Mouse (Mus musculus): ENCODE measurements around the gene Npepps. TPM values are rescaled to one million over a fixed set of nuclear protein-coding genes. Genes with fewer than 3 reads are reported as not detected.
"Not testable (repeated sequence)": the region's sequence is repeated elsewhere in the genome, so short reads cannot be mapped to it uniquely, and the experiment has no call there.

The Npepps gene
- polyA plus RNA-seq, 1 experiment from 2014 or later = 80.9 TPM

DNA sequence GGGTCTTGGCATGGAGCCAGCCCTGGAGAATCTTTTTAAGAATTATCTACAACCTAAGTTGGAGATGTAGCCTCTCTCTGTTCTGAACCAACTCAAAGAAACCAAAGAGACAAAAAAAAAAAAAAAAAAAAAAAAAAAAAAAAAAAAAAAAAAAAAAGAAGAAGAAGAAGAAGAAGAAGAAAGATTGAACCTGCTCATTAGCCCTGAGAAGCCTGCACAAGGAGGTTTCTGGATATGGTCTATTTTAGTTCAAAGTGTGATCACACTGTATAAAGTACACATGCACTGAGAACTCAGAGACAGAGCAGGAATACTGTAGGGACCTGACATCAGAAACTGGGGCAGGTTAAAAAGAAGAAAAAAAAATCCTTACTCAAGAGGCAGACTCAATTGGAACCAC is 7.2 kb upstream of the Npepps start:
- H3K27me3 ChIP-seq (replicated peaks) = no peaks in the 10 kb centered on the region
- H3K27ac ChIP-seq = no peak overlapping the region
- H3K4me1 ChIP-seq = no peaks in the 10 kb centered on the region
- no peak overlapping the region for H3K9ac ChIP-seq
- no peak overlapping the region for H3K4me3 ChIP-seq (replicated peaks)
- ATAC-seq (ENCODE audit: insufficient read depth, low FRiP score, low read depth) = no peak
- no peak overlapping the region for H3K4me2 ChIP-seq
- H3K36me3 ChIP-seq = no peaks in the 10 kb centered on the region
- no peaks in the 10 kb centered on the region for H3K9me3 ChIP-seq

- Histone ChIP-seq H3K27ac (no peak overlapping the region), H3K4me2 (no peak overlapping the region), H3K4me3 (replicated peaks) (no peak overlapping the region), H3K36me3 (no peaks in the 10 kb centered on the region), H3K4me1 (no peaks in the 10 kb centered on the region), H3K27me3 (replicated peaks) (no peaks in the 10 kb centered on the region), H3K9me3 (no peaks in the 10 kb centered on the region), H3K9ac (no peak overlapping the region)
- 39% methylated on average over 6 of the region's 6 CpGs for WGBS
- no peak for ATAC-seq (ENCODE audit: insufficient read depth, low FRiP score, low read depth)
Observed at GRCm38 (mm10) chr11:97286973-97287372, 6.5 kb upstream of the Npepps start.

GRCm38 (mm10) chr11:97285852-97286775 is 5.7 kb upstream of the Npepps start:
- H3K4me1 ChIP-seq = no peaks in the 10 kb centered on the region
- no peak overlapping the region for H3K4me2 ChIP-seq
- H3K9ac ChIP-seq = no peak overlapping the region
- no peak for ATAC-seq (ENCODE audit: insufficient read depth, low FRiP score, low read depth)
- 67% methylated on average over 9 of the region's 9 CpGs for WGBS
- no peaks in the 10 kb centered on the region for H3K27me3 ChIP-seq (replicated peaks)
- no peak overlapping the region for H3K27ac ChIP-seq
- no peaks in the 10 kb centered on the region for H3K9me3 ChIP-seq
- no peak overlapping the region for H3K4me3 ChIP-seq (replicated peaks)
- no peaks in the 10 kb centered on the region for H3K36me3 ChIP-seq

GRCm38 (mm10) chr11:97284854-97285253 is 4.4 kb upstream of the Npepps start:
- Histone ChIP-seq H3K27me3 (replicated peaks) (no peaks in the 10 kb centered on the region), H3K9ac (no peak overlapping the region), H3K27ac (no peak overlapping the region), H3K4me2 (no peak overlapping the region), H3K9me3 (no peaks in the 10 kb centered on the region), H3K36me3 (no peaks in the 10 kb centered on the region), H3K4me1 (no peaks in the 10 kb centered on the region), H3K4me3 (replicated peaks) (no peak overlapping the region)
- no peak for ATAC-seq (ENCODE audit: insufficient read depth, low FRiP score, low read depth)
- WGBS = 63% methylated on average over 4 of the region's 4 CpGs

DNA sequence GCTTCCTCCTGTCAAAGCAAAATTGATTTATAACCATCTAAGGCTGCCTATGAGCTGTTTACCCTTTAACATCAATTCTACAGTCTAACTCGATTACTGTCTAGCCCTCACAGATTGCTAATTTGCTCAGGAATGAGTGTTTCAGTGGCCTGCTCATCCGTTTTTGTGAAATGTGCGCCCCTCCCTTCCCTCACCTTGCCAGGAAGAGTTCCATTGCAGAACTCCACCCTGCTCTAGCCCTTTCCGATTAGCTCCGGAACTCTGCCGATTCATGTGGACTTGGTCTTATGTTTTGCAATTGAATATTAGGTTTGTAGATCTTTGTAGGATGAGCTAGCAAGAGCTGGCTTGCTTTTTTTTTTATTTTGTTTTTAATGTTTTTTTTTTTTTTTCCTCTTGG is 1.7 kb upstream of the Npepps start:
- Histone ChIP-seq H3K9me3 (no peaks in the 10 kb centered on the region), H3K4me2 (no peak overlapping the region), H3K9ac (no peak overlapping the region), H3K27ac (no peak overlapping the region), H3K4me1 (peaks cover 15% of the 10 kb centered on the region; the same call in 1 of the 2 replicates), H3K36me3 (no peaks in the 10 kb centered on the region), H3K4me3 (replicated peaks) (no peak overlapping the region), H3K27me3 (replicated peaks) (no peaks in the 10 kb centered on the region)
- no peak for ATAC-seq (ENCODE audit: insufficient read depth, low FRiP score, low read depth)
- WGBS = 65% methylated on average over 6 of the region's 6 CpGs

- Histone ChIP-seq H3K9ac (peak overlapping the region; percentile 100), H3K9me3 (no peaks in the 10 kb centered on the region), H3K4me2 (peak overlapping the region; percentile 69), H3K4me3 (replicated peaks) (peak overlapping the region; percentile 100), H3K36me3 (no peaks in the 10 kb centered on the region), H3K4me1 (peaks cover 17% of the 10 kb centered on the region; the same call in 1 of the 2 replicates), H3K27ac (peak overlapping the region; percentile 98), H3K27me3 (replicated peaks) (no peaks in the 10 kb centered on the region)
- WGBS = under 1% methylated on average over 55 of the region's 64 CpGs
- peak; percentile 69 for ATAC-seq (ENCODE audit: insufficient read depth, low FRiP score, low read depth)
Observed at GRCm38 (mm10) chr11:97279405-97280215, 828 bp downstream of the Npepps start.

- H3K27me3 ChIP-seq (replicated peaks) = no peaks in the 10 kb centered on the region
- H3K9me3 ChIP-seq = no peaks in the 10 kb centered on the region
- peaks cover 17% of the 10 kb centered on the region; the same call in 1 of the 2 replicates for H3K4me1 ChIP-seq
- WGBS = 14% methylated on average over 11 of the region's 11 CpGs
- peak overlapping the region; percentile 69 for H3K4me2 ChIP-seq
- peak overlapping the region; percentile 100 for H3K4me3 ChIP-seq (replicated peaks)
- peak overlapping the region; percentile 100; the same call in 1 of the 2 replicates for H3K9ac ChIP-seq
- H3K36me3 ChIP-seq = no peaks in the 10 kb centered on the region
- H3K27ac ChIP-seq = peak overlapping the region; percentile 98
- ATAC-seq (ENCODE audit: insufficient read depth, low FRiP score, low read depth) = no peak
Observed at GRCm38 (mm10) chr11:97279040-97279404, 1.4 kb downstream of the Npepps start.

GRCm38 (mm10) chr11:97278456-97278855 is 2.0 kb downstream of the Npepps start:
- Histone ChIP-seq H3K4me2 (peak overlapping the region; percentile 69), H3K27me3 (replicated peaks) (no peaks in the 10 kb centered on the region), H3K9ac (no peak overlapping the region; the same call in 1 of the 2 replicates), H3K36me3 (no peaks in the 10 kb centered on the region), H3K9me3 (no peaks in the 10 kb centered on the region), H3K27ac (no peak overlapping the region), H3K4me1 (peaks cover 17% of the 10 kb centered on the region; the same call in 1 of the 2 replicates), H3K4me3 (replicated peaks) (peak overlapping the region; percentile 100)
- 65% methylated on average over 6 of the region's 6 CpGs for WGBS
- ATAC-seq (ENCODE audit: insufficient read depth, low FRiP score, low read depth) = no peak

DNA sequence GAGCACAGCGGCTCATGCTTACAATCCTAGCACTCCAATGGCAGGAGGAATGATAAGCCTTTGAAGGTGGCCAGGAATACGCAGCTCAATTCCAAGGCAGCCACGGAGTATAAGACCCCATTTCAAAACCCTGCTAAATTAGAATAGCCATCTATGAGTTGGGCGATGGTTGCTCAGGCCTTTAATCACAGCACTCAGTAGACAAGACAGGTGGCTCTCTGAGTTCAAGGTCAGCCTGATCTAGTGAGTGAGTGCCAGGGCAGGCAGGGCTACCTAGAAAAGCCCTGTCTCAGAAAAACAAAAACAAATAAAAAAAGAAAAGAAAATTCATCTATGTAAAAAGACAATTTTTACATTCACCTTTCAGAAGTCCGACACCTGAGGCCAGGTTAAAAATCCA is 3.3 kb downstream of the Npepps start:
- no peak overlapping the region for H3K27ac ChIP-seq
- H3K4me3 ChIP-seq (replicated peaks) = no peak overlapping the region
- H3K27me3 ChIP-seq (replicated peaks) = no peaks in the 10 kb centered on the region
- ATAC-seq (ENCODE audit: insufficient read depth, low FRiP score, low read depth) = no peak
- H3K36me3 ChIP-seq = no peaks in the 10 kb centered on the region
- peaks cover 17% of the 10 kb centered on the region; the same call in 1 of the 2 replicates for H3K4me1 ChIP-seq
- 84% methylated on average over 5 of the region's 5 CpGs for WGBS
- H3K4me2 ChIP-seq = no peak overlapping the region
- no peaks in the 10 kb centered on the region for H3K9me3 ChIP-seq
- H3K9ac ChIP-seq = no peak overlapping the region

DNA sequence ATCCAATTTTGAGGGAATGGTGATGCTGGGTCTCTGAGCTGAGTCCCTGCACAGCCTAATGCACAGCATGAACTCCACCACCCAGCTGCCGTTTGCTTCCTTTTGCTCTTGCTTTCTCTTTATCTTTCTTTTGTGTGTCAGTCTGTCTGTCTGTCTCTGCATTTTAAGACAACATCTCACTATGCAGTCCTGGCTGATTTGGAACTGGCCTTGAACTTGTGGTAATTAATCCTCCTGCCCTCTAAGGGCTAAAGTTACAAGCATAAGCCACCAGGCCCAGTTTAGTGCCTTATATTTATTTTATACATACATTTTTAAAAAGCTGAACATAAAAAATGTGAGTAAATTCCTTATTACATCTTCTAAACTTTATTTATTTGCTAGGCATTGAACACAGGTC is 4.4 kb downstream of the Npepps start:
- 51% methylated on average over 1 of the region's 1 CpGs for WGBS
- Histone ChIP-seq H3K9me3 (no peaks in the 10 kb centered on the region), H3K4me2 (no peak overlapping the region), H3K9ac (no peak overlapping the region), H3K27me3 (replicated peaks) (no peaks in the 10 kb centered on the region), H3K4me1 (peaks cover 17% of the 10 kb centered on the region; the same call in 1 of the 2 replicates), H3K4me3 (replicated peaks) (no peak overlapping the region), H3K27ac (no peak overlapping the region), H3K36me3 (no peaks in the 10 kb centered on the region)
- ATAC-seq (ENCODE audit: insufficient read depth, low FRiP score, low read depth) = no peak

- no peaks in the 10 kb centered on the region for H3K36me3 ChIP-seq
- WGBS = 76% methylated on average over 2 of the region's 2 CpGs
- no peak overlapping the region for H3K27ac ChIP-seq
- no peak overlapping the region for H3K4me2 ChIP-seq
- H3K9me3 ChIP-seq = no peaks in the 10 kb centered on the region
- H3K4me1 ChIP-seq = peaks cover 17% of the 10 kb centered on the region; the same call in 1 of the 2 replicates
- H3K27me3 ChIP-seq (replicated peaks) = no peaks in the 10 kb centered on the region
- ATAC-seq (ENCODE audit: insufficient read depth, low FRiP score, low read depth) = no peak
- H3K9ac ChIP-seq = no peak overlapping the region
- H3K4me3 ChIP-seq (replicated peaks) = no peak overlapping the region
Observed at GRCm38 (mm10) chr11:97275349-97275748, 5.1 kb downstream of the Npepps start.

DNA sequence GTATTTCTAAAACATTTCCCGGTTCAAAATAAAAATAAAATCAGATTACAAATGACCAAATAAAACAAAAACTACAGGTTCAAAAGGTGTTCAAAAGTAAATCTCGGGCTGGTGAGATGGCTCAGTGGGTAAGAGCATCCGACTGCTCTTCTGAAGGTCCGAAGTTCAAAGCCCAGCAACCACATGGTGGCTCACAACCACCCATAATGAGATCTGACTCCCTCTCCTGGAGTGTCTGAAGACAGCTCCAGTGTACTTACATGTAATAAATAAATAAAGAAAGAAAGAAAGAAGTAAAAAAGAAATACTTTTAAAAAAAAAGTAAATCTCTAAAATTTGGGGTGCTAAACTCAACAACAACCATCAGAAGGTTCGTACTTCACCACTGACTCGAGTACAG is 5.5 kb downstream of the Npepps start:
- not testable (repeated sequence) for H3K27me3 ChIP-seq (replicated peaks); H3K36me3 ChIP-seq; H3K4me3 ChIP-seq (replicated peaks); ATAC-seq (ENCODE audit: insufficient read depth, low FRiP score, low read depth); H3K27ac ChIP-seq; H3K4me2 ChIP-seq; H3K9ac ChIP-seq; H3K9me3 ChIP-seq
- H3K4me1 ChIP-seq = peaks cover 17% of the 10 kb centered on the region; the same call in 1 of the 2 replicates
- WGBS = 87% methylated on average over 6 of the region's 6 CpGs
